Mouse (Mus musculus) small intestine, adult 2 months (tissue): ENCODE measurements around the gene Cpn2.

ENCODE experiments used
- CTCF ChIP-seq: fragments of 200-500 bp; IDR thresholded peaks from 2 replicates; pipeline ENCODE4 v1.5.1; 2012; ENCODE audit warnings: low read depth, mild to moderate bottlenecking, control low read depth, inconsistent platforms, low read length, moderate library complexity, mixed read lengths; ENCODE audit not compliant: insufficient replicate concordance, insufficient read length; ENCODE audit errors: extremely low read depth
- POLR2A ChIP-seq: fragments of 200-500 bp; IDR thresholded peaks from 2 replicates; pipeline ENCODE4 v1.6.1; 2012; ENCODE audit warnings: low read depth, mild to moderate bottlenecking, control low read depth, inconsistent platforms, low read length, moderate library complexity

DNA sequence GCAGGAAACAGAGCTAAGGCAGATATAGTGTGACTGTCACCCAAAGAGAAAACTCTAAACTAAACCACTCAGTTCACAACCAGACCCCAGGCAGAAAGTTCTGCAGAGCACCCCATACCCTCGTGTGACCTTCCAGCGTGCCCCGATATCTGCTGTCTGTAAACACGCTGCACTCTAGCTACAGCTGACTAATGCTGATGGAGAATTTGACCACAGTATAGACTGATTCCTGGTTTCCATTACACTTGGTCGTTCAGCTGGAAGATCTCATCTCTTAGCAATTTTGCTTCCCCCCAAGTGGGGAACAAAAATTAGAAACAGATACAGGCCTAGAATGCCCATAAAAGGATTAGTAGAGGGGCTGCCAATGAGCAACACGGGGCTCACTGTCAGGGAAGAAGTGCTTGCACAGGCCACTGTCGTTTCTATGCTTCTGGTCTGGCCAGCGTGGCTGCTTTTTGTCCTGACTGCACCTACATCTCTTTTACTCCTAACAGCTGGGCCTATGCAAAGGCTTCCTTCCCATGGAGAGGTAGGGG is 4.0 kb upstream of the Cpn2 start:
- TF ChIP-seq CTCF = no peak
- no peak for TF ChIP-seq POLR2A
